Mouse (Mus musculus): ENCODE data around the gene Rin2.
"Not testable (repeated sequence)": the region's sequence is repeated elsewhere in the genome, so short reads cannot be mapped to it uniquely, and the experiment has no call there.

Gene Rin2

DNA sequence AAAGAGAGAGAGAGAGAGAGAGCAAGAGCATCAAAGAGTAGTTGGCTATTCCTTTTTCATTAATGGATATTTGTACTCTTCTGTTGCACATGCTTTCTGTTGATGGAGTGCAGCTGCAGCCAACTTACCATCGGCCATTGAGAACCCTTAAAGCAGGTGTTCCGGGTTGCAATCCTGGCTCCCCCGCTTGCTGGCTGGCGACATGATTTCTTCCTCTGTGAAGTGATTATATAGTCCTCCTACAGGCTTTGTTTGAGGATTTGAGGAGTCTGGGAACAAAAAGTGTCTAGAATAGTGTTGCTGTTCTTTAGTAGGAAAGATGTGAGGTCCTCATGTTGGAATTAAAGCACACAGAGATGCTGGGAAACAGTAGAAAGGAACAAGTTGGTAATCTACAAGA, 196.3 kb downstream of the Rin2 start:
- no peak for DNase-seq

DNA sequence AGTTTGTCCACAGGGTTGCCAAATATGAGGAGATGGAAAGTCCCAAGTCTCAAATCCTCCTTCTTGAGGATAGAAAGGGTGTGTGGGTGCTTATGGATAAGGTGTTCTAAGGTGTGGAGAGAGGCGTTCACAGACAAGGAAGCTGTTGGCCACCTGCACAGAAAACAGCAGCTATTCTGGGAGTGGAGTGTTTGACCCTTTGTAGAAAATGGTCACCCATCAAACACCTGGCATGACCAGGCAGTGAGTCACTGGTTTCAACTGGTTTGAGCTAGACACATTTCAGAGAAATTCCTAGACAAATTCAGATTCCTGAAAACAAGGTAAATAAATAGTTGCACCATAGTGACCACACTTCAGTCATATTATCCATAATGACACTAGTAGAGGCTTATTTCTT, 197.1 kb downstream of the Rin2 start:
- DNase-seq = no peak

DNA sequence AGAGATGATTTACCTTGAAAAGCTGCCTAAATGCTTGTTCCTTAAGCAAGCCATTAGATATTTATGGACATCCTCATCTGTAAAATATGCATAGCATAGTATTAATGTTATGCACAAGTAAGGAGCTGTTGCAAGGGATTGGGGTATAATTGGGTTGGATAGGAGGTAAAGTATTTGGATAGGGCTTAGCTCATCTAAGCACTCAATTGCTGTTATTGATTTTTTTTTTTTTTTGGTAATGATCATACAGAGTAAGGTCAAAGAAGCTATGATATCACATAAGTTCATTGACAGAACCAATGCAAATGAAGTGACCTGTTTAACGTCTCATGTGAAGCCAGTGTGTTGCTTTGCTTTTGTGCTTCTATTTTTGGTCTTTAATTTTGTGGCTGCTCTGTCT, 198.9 kb downstream of the Rin2 start:
- no peak for DNase-seq

DNA sequence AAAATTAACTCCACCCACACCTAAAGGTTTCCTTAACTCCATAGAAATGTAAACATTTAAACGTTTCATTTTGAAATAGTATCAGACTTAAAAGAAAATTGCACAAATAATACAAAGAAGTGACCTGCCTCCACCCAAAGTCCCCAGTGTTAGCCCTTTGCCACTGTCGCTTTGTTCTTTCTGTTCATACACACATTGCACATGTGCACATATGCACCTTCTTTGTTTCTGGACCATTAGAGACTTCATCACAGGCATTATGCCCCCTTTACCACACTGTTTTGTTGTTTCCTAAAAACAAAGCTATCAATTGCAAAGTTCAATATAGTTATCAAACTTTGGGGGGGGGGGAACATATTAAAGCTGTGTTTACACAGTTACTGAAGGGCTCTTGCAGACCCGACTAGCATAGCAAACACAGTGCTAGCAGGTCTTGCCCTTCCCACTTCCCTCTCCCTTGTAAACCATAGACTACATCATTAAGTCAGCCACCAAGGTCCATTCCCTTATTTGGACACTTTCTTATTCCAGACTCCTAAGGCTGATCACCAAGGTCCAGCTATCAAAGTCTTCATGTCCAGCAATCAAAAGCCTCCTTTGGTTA, 200.0 kb downstream of the Rin2 start:
- no peak for DNase-seq

DNA sequence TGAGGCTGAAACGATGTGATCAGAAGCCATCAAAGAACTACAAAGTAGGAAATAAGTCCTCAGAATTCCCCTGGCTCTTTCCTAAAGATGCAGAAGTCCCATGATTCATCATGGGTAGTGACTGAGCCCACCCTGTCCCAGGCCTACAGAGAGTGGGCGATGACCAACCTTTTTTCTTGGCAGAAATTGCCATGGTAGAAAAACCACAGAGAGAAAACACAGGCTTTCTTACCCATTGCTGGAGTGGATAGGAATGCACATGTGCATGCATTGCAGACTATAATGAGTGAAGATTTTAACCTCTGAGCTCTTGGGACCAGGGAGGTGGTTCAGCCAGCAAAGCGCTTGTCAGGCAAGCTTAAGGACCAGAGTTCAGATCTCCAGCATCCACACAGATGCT, 202.2 kb downstream of the Rin2 start:
- DNase-seq = no peak

DNA sequence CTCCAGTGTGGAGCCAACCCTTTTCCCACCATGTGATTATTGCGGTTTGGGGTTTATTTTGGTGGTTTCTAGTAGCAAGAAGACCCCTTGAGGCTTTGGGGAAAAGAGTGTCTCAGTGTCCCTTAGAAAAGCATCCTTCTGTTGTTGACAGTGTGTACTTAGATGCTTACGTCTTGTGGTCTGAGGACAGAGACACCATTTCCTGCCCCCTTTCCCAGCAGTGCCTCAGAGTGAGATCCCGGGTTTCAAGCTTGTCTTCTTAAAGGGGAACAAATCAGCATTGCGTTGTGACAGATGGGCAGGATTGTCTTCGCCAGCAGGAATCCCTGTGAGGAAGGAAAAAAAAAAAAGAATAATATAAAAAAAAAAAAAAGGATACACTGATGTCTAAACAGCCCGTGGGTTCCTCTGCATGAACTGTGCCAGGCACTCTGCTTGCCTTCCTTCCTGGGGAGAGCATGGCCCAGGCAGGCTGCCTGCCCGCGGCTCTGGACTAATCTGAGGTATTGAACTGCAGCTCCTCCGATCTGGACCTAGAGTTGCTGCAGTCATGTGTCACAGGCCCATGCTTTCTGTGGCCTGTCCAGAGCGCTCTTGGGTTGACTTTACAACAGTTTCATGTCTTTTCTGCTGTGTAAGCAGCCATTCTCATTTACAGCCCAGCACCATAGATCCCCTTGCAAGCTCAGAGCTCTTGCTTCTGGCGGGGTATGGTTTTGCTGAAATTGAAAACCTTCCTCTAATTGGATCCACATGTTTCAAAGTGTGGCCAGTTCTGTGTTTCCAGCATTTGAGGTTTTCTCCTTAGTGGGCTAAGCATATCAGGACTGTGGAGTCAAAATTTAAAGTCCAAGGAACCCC, 206.1 kb downstream of the Rin2 start:
- DNase-seq = no peak

DNA sequence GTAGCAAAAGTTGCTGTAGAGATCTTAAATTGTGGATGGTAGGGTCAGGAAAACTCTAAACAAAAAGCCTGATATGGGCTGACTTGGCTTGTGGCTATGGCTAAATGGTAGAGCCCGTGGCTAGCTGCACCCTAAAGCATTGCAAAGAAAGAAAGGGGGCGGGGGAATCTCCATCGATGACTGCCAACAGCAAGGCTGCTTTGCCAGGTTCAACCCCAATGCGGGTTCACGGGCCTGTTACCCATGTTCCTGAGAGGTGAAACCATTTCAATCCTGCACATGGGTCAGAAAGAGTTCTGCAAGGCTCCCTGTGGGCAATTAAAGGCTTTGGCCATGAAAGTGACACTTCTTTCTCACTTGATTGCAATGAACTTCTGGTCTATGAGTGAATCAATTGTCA, 206.9 kb downstream of the Rin2 start:
- no peak for DNase-seq

DNA sequence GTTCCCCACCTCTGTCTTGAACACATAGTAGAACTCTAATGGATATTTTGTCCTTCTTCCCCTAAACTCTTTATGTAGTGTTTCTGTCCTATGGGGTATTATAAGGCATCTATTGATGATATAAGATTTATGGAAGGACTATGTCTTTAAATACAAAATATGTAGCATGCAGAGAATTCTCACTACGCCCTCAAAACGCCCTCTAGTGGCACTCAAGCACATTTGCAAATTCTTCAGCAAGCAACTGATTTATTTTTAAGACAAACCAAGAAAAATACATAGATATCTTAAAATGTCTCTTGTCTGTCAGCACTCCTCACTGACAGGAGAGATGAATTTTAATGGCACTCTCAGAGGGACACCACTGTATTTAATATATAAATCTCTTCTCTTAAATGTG, 207.4 kb downstream of the Rin2 start:
- no peak for DNase-seq

DNA sequence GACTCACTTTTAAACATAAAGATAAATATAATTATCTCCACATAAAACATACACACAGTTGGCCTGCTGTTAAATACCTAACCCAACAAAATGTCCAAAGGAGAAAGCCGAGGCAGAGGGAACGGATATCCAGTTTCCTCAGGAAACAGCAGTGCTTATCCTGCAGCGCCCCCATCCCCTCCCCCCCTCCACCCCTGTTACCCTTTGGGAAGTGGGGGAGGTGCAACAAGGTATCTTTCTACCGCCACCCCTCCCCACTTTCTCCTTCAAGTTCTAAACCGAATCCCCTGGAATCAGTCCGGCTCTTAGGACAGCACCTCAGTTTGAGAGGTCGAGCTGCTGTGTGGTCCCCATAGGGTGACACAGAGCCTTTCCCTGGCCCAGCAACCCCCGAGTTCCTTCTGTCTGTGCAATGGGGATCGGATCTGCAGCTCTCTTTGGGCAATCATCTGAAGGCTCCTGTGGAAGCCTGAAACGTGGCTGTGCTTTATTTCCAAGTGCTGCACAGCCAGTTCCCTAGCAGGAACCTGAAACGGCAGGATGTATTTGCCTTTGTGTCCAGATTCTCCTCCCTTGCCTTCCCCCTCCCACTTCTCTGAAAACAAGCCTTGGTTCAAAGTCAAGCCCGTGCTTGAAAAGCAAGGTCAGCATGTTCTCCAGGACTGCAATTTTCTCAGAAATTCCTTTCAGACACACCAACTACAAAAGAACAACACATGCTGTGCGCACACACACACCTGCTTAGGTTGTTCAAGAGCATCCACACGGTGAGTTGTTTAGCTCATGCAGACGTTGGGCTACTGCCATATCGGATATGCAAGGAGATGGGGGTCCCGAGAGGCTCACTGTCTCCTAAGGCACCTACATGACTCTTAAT, 209.3 kb downstream of the Rin2 start:
- DNase-seq = no peak

DNA sequence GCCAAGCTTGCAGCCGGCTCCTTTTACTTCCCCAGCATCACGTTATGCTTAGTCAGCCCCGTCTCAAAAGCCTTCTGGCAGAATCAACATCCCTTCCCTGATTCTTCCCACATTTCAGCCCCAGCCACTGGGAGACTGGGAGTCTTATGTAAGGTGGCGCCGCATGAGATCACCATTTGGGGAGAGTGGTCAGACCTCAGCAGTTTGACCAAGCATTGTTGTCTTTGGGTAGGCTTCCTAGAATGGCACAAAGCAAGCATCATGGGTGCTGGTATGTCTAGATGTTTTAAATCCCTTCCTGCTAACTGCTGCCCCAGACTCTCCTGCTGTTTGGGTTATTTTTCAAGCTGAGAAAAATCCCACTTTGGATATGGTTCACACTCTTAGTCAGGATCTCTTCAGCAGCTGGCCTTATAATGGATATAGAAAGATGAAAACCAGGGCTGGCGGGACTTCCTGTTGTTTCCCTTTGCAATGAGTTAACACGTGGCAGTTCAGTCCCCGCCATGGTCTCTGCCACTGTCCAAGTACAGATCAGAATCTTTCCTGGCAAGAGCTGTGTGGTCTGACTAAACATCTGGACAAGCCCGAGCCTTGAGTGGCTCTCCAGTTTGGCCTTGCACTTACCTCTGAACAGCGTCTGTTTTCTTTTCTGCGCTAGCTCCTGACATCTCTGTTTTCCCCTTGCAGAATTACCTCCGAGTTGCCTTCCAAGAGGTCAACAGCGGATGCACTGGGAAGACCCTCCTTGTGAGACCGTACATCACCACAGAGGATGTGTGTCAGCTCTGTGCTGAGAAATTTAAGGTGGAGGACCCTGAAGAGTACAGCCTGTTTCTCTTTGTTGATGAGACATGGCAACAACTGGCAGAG, 210.1 kb downstream of the Rin2 start:
- no peak for DNase-seq

DNA sequence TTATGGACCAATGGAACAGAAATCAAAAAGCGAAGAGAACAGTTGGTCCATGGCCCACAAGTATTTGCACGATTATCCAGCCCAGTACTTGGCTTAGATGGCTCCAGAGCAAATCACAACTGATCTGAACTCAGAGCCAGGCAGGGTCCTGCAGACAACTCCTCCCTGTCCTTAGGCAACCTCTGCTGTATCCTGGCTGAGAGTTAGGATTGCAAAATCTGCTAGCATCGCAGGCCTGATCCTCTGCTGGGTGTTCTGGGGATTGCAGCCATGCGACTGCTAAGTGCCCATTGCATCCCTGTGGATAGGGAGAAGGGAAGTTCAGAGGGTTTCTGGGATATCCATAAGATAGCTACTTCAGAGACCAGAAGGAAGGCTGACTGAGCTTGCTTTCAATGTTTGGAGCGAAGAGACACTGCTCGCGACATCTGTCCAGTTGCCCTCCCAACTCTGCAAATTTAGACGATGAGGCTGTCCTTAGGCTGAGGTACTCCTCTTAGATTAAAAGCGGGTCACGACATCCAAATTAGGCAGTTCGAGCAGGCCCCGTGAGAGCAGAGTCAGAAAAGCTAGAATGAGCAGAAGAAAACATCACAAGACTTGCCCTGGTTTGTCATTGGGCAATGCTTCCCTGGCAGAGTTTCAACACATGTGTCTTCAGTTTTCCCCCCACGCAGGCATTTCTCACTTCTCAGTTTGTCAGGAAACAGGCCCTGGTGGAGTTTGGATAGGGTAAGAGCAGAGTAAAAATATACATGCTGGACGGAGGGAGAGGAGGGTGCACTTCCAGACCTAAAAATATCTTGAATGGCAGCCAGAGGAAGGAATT, 213.1 kb downstream of the Rin2 start:
- no peak for DNase-seq

DNA sequence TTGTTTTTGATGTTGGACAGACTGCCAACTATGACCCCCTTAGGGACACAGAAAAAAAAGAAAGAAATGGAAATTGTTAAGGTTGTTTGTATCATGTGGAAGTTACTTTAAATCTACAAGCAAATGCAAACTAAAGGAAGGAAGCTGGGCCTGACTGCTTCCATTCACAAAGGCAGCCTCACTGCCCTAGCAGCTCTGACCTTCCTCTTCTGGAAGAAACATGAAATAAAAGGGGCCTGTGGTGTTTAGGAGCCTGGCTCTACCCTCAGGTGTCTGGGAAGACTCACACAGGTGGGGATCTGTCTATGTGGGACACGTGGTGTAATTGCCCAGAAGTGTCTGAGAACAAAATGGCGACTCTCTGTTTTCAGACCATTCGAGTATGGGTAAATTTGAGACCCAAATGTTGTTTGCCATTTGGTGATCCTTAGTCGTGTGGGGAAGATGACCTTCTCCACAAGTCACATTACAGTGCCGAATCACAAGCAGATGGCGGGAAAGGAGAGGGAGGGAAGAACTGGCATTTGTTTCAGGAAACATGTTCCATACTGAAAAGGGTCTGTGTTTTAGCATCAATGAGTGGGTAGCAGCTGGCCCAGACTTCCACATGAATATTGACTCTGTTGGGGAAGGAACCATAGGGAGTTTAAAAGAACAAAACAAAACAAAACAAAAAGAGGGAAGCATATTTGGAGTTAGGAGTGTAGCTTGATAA, 213.9 kb downstream of the Rin2 start:
- no peak for DNase-seq

DNA sequence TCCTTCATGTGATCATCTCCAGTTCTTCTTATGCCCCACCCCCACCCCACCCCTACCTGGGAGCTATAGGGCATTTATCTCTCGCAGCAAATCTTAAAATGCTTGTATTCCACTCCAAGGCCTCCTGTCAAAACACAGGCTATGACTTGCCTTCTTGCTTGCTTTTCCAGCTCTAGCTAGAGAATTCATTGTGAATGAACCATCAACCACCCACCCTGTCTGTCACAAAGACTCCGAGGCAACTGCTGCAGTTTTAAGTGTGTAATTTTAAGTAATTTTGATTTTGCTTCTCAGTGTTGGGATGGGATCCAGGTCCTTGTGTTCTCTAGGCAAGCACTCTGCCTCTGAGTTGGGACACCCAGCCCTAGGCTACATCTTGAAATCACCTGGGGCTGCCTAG, 215.6 kb downstream of the Rin2 start:
- no peak for DNase-seq

DNA sequence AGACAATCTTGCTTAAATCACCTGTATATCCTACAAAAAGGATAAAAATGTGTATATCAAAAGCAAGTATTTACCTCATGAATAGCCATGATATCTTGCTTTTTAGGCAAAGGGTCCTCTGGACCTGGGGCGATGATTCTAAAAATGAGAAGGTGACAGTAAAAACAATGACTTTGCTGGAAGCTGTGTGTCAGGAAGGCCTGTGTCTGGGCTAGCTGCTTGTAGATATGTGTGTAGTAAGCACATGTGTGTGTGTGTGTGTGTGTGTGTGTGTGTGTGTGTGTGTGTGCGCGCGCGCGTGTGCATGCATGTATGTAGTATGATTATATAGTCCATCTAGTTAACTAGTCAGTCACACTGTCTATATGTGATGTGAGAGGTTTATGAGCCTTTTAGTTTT, 218.7 kb downstream of the Rin2 start:
- no peak for DNase-seq

DNA sequence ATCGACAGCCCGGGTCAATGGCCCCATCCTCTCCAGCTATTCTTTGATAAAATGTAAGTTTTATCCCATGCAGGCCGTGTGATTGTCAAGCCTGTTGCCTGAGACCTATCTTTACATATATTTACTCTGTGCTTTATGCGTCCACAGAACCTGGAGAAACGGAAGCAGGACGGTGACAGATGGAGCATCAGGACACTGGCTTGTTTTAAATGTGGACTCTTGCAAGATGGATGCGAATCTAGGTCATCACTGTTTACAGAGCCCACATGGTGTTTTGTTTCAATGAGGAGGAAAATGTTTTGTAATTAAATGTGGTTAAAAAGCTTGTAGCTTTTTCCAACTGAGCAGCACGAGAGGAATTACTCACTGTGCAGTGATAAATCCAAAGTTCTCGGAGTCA, 223.1 kb downstream of the Rin2 start:
- no peak for DNase-seq

DNA sequence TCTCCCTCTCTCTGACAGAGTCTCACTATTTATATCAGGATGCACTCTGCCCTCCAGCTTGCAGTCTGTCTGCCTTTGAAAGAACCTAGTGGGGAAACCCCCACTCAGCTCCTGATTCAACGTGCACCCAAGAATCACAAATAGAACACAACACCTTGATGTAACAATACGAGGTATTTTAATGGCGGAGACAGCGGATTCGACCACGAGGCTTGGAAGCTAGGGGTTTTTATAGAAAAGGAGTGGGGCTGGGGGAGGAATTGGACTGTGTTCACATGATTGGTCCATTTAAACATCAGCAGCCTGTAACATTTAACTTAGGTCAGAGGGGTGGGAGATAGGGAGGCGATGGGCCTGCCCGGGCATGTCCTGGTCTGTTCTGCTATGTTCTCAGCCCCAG, 225.3 kb downstream of the Rin2 start:
- DNase-seq = not testable (repeated sequence)

DNA sequence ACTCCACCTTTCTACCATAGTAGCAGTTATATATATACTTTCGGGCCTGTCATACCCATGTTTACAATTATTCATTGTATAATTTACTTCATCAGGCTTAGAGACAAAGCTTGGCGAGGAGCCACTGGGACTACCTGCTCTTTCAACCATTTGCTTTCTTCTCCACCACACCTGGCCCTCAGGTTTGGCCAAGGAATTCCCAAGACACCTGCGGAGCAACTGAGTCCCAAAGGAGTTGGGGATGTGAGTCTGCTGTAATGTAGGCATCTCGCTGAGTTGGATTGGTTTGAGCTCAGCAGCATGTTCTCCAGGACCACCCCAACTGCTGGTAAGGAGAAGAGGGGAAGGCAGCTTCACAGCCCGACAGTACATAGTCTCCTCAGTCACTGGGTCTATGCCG, 226.8 kb downstream of the Rin2 start, which contains the start of gene Naa20:
Gene Naa20 (plus strand): TSS at position 239 of the 400 bp plus-strand sequence.
- no peak for DNase-seq

DNA sequence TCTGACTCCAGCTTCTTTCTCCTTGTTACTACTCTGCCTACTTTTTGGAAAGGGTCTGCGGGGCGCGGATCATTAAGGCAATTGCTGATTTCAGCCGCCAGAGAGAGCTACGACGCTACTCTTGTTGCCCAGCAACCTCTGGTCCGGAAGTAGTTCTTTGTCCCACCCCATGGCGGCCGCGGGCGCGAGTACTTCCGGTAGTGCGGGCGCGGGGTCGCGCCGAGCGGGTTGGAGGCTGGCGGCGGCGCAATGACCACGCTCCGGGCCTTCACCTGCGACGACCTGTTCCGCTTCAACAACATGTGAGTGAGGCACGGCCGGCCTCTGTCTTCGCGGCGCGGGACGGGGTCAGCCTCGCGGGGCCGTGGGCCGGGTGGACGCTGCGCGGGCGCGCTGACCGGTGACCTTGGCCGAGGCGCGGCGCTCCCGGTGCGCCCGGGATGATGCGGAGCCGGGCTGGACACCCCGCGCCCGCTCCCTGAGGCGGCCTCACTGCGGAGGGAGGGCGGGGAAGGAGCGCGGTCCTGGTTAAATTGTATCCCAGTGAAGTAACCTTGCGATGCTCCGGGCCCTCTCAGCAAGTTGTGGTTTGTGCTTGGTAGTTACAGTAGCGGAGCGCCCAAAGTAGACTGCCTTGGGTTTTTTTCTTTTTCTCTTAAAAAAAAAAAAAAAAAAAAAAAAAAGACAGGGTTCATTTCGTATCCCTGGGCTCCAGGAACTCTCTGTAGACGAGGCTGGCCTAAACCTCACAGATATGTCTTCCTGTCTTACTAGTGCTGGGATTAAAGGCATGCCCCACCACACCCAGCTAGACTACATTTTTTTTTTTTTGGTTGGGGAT, 228.3 kb downstream of the Rin2 start:
- peak; percentile 77 to 85 for DNase-seq

DNA sequence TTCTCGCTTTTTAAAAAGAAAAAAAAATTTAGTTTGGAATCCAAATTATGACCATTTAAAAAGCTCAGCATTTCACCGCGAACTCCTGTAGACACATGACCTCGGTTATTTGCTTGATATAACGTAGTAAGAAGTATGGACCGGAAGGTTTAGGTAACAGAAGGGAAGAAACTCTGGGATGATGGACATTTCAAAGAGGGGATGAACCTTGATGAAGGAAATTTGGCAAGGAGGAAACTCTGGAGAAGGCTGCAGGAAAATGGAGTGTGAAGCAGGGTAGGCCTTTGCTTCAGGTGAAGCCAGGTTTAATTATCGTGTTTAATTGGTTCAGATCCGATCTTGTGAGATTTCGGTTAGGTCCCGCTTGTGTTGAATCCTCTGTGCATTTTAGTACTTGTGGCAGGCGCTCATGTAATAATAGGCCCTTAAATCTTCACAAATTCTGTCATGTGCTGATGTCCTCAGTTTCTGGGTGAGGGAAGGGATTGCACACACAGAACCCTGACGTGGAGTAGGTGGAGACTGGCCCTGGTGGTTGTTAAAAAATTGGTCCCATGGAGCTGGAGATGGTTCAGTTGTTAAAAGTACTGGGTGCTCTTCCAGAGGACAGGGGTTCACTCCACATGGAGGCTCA, 229.1 kb downstream of the Rin2 start:
- DNase-seq = no peak

All from spleen, adult 18-20 months (tissue).